Mouse (Mus musculus) lung, adult 2 months (tissue): ENCODE measurements around the gene Tbc1d24.

ENCODE experiments used
- CTCF ChIP-seq: fragments of 200-500 bp; IDR thresholded peaks from 2 replicates; pipeline ENCODE4 v1.5.1; 2011; ENCODE audit warnings: mild to moderate bottlenecking, low read length, control low read depth; ENCODE audit not compliant: insufficient read depth
- POLR2A ChIP-seq: fragments of 200-500 bp; IDR thresholded peaks from 2 replicates; pipeline ENCODE4 v1.6.1; 2011; ENCODE audit warnings: low read depth, mild to moderate bottlenecking, control low read depth, low read length, borderline replicate concordance; ENCODE audit errors: extremely low read depth

- TF ChIP-seq CTCF: no peak
- TF ChIP-seq POLR2A: no peak
Measured at GRCm38 (mm10) chr17:24171738-24172137, 33.6 kb downstream of the Tbc1d24 start.
